Comparison of ENCODE assay signal across 19 mouse cellular contexts in genomic region chr2:70970158-70970741, GRCm38 (mm10).
DNase-seq lines count a peak whose midpoint lies in the region; ATAC-seq and TF ChIP-seq lines count a peak whose summit lies in the region.
"Had no signal": no experiment of that assay in that cellular context is flagged by ENCODE, and none has a peak within 500 bp of the region (broad histone marks: within the 10 kb centered on the region; RNA-seq: fewer than 3 reads in every experiment).

No protein-coding gene starts in this region.

- H3K36me3 ChIP-seq in heart, embryonic 12.5 days, result no peaks in the 10 kb centered on the region
- H3K36me3 ChIP-seq in heart, adult 2 months (ENCODE audit: control insufficient read depth, insufficient read depth, low read length), result no peaks in the 10 kb centered on the region
- H3K36me3 ChIP-seq in heart, embryonic 16.5 days (ENCODE audit: control insufficient read depth, insufficient read depth), result no peaks in the 10 kb centered on the region
- H3K36me3 ChIP-seq: embryonic facial prominence, embryonic 12.5 days; forebrain, embryonic 15.5 days; hindbrain, embryonic 12.5 days had no signal

- no peak overlapping the region for H3K4me2 ChIP-seq in heart, embryonic 12.5 days
- no peak overlapping the region for H3K4me2 ChIP-seq in heart, embryonic 16.5 days (ENCODE audit: low read depth, low read length)
- H3K4me2 ChIP-seq: embryonic facial prominence, embryonic 12.5 days; forebrain, embryonic 15.5 days; hindbrain, embryonic 12.5 days had no signal

- peak overlapping the region; percentile 46 for H3K27ac ChIP-seq in heart, embryonic 12.5 days (ENCODE audit: poor library complexity, severe bottlenecking)
- no peak overlapping the region for H3K27ac ChIP-seq in heart, adult 2 months
- H3K27ac ChIP-seq in heart, embryonic 16.5 days (ENCODE audit: low read length), result 0 out of 2 replicates have a peak overlapping the region, but pooled peaks have one; percentile 11
- H3K27ac ChIP-seq in bone marrow macrophage, adult 2 months (ENCODE audit: insufficient read depth, low read depth, low read length), result 0 out of 2 replicates have a peak overlapping the region, but pooled peaks have one; percentile 9
- H3K27ac ChIP-seq: embryonic facial prominence, embryonic 12.5 days; forebrain, embryonic 15.5 days; hindbrain, embryonic 12.5 days; hindbrain, postnatal 0 days had no signal

- intact Hi-C loops in heart, adult 2 months (cut with DNase I), result no loop called here

- peaks cover 18% of the 10 kb centered on the region for H3K4me1 ChIP-seq in heart, embryonic 12.5 days (replicated peaks)
- no peaks in the 10 kb centered on the region for H3K4me1 ChIP-seq in heart, adult 2 months (ENCODE audit: control insufficient read depth, insufficient read depth, low read length)
- H3K4me1 ChIP-seq in heart, embryonic 16.5 days (ENCODE audit: control insufficient read depth, insufficient read depth, low read length), result peaks cover 5% of the 10 kb centered on the region; the same call in 1 of the 2 replicates
- H3K4me1 ChIP-seq in bone marrow macrophage, adult 2 months (ENCODE audit: control insufficient read depth, insufficient read depth, low read length), result peaks cover 39% of the 10 kb centered on the region
- H3K4me1 ChIP-seq: embryonic facial prominence, embryonic 12.5 days had no signal

- no peaks in the 10 kb centered on the region for H3K9me3 ChIP-seq in heart, embryonic 12.5 days (replicated peaks)
- no peaks in the 10 kb centered on the region for H3K9me3 ChIP-seq in heart, embryonic 16.5 days (replicated peaks; ENCODE audit: control insufficient read depth, low read length)
- H3K9me3 ChIP-seq: embryonic facial prominence, embryonic 12.5 days; forebrain, embryonic 15.5 days; hindbrain, embryonic 12.5 days had no signal

- no peaks in the 10 kb centered on the region for H3K27me3 ChIP-seq in heart, embryonic 12.5 days (replicated peaks)
- no peaks in the 10 kb centered on the region for H3K27me3 ChIP-seq in heart, adult 2 months (ENCODE audit: control insufficient read depth, insufficient read depth, low read length)
- no peaks in the 10 kb centered on the region for H3K27me3 ChIP-seq in heart, embryonic 16.5 days (ENCODE audit: control insufficient read depth, insufficient read depth, low read length)
- H3K27me3 ChIP-seq: embryonic facial prominence, embryonic 12.5 days; forebrain, embryonic 15.5 days; hindbrain, embryonic 12.5 days had no signal

- no peaks in the 10 kb centered on the region for H3K79me2 ChIP-seq in heart, adult 2 months (replicated peaks; ENCODE audit: control insufficient read depth, insufficient read depth, low read length)

- no peak for DNase-seq in heart, adult 2 months
- DNase-seq in heart, adult 8-10 months (ENCODE audit: low spot score), result no peak
- peak; percentile 5 for DNase-seq in yolk sac, embryonic 10.5 days (ENCODE audit: low spot score)
- DNase-seq: adrenal gland, adult 2 months; adrenal gland, postnatal 25 days; cerebellum, adult 2 months; cerebellum, postnatal 10 days; embryo, embryonic 11 days; gastrocnemius, postnatal 36 days; heart, postnatal 10 days; kidney, adult 11 months; kidney, adult 9 months had no signal

- H3K4me3 ChIP-seq in heart, embryonic 12.5 days, result no peak overlapping the region
- H3K4me3 ChIP-seq in heart, adult 2 months, result no peak overlapping the region
- no peak overlapping the region for H3K4me3 ChIP-seq in heart, embryonic 16.5 days (ENCODE audit: low read length)
- H3K4me3 ChIP-seq in bone marrow macrophage, adult 2 months (ENCODE audit: insufficient read depth, low read length), result no peak overlapping the region
- H3K4me3 ChIP-seq: embryonic facial prominence, embryonic 12.5 days; forebrain, embryonic 15.5 days; hindbrain, embryonic 12.5 days had no signal

- peak; percentile 80 for ATAC-seq in heart, embryonic 12.5 days (ENCODE audit: insufficient number of reproducible peaks, low FRiP score)
- peak; percentile 69 for ATAC-seq in heart, embryonic 16.5 days (replicated peaks; ENCODE audit: extremely low read depth, insufficient read depth, low FRiP score)
- ATAC-seq: forebrain, embryonic 15.5 days; hindbrain, postnatal 0 days had no signal

- H3K9ac ChIP-seq in heart, embryonic 12.5 days, result no peak overlapping the region
- H3K9ac ChIP-seq in heart, adult 2 months (ENCODE audit: low read depth, low read length), result no peak overlapping the region
- no peak overlapping the region for H3K9ac ChIP-seq in heart, embryonic 16.5 days (ENCODE audit: low read length)
- H3K9ac ChIP-seq: embryonic facial prominence, embryonic 12.5 days; forebrain, embryonic 15.5 days; hindbrain, embryonic 12.5 days had no signal

- TF ChIP-seq EP300 in heart, adult 2 months (IDR thresholded peaks at IDR 0.05; ENCODE audit: insufficient read depth, low read depth, low read length), result no peak

- no peak for TF ChIP-seq POLR2A in heart, adult 2 months (IDR thresholded peaks at IDR 0.05; ENCODE audit: insufficient read depth, low read depth, low read length)
- no peak for TF ChIP-seq POLR2A in bone marrow macrophage, adult 2 months (IDR thresholded peaks at IDR 0.05; ENCODE audit: borderline replicate concordance, low read depth, low read length)

- WGBS in heart, embryonic 12.5 days, result 26% methylated on average over 7 of the region's 7 CpGs
- 31% methylated on average over 7 of the region's 7 CpGs for WGBS in heart, adult 2 months
- 33% methylated on average over 7 of the region's 7 CpGs for WGBS in heart, embryonic 16.5 days

- TF ChIP-seq CTCF in heart, adult 2 months (IDR thresholded peaks at IDR 0.05), result no peak
- TF ChIP-seq CTCF in bone marrow macrophage, adult 2 months (IDR thresholded peaks at IDR 0.05; ENCODE audit: low read depth, low read length), result no peak
